Mouse (Mus musculus) adrenal gland, adult 18-20 months (tissue): ENCODE results near the gene Pcsk6. TPM values are rescaled to one million over a fixed set of nuclear protein-coding genes. Genes with fewer than 3 reads are reported as not detected.
"Not testable (repeated sequence)": the region's sequence is repeated elsewhere in the genome, so short reads cannot be mapped to it uniquely, and the experiment has no call there.

Experiments used
- DNase-seq, 2 experiments: peaks; one replicate each; pipeline ENCODE4 v3.0.0; 2021 to 2022; ENCODE audit warnings: low spot score in 2 of 2
- total RNA-seq, 2 experiments: library from RNA; stranded (reverse); gene quantifications; 1 replicate in 1 of 2; 2 replicates in 1 of 2; pipeline ENCODE4 v1.2.3; 2021

Gene Pcsk6
- total RNA-seq, 2 experiments from 2014 or later, result 20.1 to 32.2 TPM

- not testable (repeated sequence) for DNase-seq
Observed at GRCm38 (mm10) chr7:65934238-65934970, 72.9 kb downstream of the Pcsk6 start.

- no peak for DNase-seq
Observed at GRCm38 (mm10) chr7:65935211-65935610, 73.7 kb downstream of the Pcsk6 start.

GRCm38 (mm10) chr7:65940988-65941387, 79.5 kb downstream of the Pcsk6 start:
- DNase-seq, result no peak

DNA sequence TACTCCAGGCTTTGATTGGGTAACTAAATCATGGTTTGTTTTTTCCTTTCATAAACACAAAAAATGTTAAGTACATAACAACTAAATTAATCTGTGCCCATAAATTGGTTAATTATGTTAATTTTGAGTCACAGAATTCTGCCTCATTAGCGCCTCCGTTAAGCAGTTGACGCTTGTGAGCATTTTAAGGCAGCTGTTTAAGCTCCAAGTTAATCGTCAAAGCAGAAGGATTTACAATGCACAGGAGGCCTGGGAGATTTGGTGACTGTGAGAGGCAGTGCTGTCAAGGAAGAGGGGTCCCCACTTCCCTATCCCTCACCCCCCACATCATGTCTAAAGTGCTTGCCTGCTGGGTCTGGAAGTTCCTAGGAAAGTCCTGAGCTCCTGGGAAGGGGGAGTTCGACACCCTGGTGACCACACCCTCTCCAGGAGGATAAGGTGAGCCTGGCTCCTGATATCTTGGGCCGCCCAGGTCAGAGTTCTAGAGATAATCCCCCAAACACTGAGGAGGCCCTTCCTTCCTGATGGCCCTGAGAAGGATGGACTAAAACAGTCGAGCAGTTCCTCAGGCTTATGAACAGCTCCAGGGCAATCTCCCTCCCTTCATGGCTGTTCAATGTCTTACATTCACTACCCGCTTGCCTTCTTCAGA, 83.9 kb downstream of the Pcsk6 start:
- DNase-seq, result no peak

DNA sequence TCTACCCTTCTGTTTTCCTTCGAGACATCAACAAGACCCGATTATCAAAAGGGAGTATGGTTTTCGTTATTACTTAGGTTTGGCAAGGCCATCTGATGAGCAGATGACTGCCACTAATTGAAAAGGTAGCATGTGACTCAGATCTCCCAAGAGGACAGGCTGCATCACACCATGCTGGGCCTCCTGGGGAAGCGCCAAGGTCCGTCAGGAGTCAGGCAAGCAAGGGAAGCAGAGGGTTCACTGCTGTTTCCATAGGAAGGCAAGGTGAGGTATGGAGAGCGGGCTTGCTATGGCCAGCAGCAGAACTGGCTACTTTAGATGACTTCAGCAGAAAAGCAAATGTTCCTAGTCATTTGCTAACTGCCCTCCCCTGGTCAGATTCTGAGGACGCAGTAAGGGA, 84.9 kb downstream of the Pcsk6 start:
- DNase-seq, result no peak

- no peak for DNase-seq
Observed at GRCm38 (mm10) chr7:65948891-65949290, 87.4 kb downstream of the Pcsk6 start.

DNA sequence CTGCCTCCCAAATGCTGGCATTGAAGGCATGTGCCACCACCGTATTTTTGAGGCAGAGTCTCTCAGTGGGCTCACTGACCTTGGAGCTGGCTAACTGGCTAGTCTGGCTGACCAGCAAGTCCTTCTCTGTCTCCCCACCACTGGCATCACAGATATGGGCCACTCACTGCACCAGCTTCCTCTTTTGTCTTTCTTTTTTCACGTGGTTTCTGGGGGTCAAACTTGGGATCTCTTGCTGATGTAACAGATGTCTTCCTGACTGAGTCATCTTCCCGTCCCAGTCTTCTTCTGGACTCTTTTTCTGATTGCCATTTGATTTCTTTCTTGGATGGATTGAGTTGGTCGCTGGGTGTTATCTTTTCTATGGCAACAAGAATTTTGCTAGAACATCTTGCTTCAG, 93.0 kb downstream of the Pcsk6 start:
- no peak for DNase-seq

- no peak for DNase-seq
Observed at GRCm38 (mm10) chr7:65955304-65956220, 94.0 kb downstream of the Pcsk6 start.

GRCm38 (mm10) chr7:65957245-65957644, 95.7 kb downstream of the Pcsk6 start:
- no peak for DNase-seq

DNA sequence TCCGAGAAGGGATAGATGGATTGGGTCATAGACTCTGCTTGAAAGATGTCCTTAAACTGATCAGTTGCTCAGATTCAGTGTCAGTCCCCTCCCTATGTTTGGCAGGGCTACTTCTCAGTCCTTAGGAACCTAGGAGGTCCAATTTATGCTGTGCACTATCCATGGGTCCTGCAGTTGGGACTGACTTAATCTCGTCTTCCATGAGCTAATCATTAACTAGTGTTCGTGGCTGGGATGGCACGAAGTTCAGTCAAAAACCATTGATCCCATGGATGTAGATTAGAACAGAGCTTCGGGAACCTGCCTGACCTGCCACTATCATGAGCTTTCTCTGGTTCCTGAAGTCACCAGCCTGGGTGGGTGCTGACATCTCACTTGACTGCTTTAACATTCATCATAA, 96.6 kb downstream of the Pcsk6 start:
- DNase-seq, result no peak

- DNase-seq, result no peak
Observed at GRCm38 (mm10) chr7:65959221-65959924, 97.8 kb downstream of the Pcsk6 start.

GRCm38 (mm10) chr7:65962611-65963010, 101.1 kb downstream of the Pcsk6 start:
- no peak for DNase-seq

- DNase-seq, result no peak
Observed at GRCm38 (mm10) chr7:65964398-65964797, 102.9 kb downstream of the Pcsk6 start.

DNA sequence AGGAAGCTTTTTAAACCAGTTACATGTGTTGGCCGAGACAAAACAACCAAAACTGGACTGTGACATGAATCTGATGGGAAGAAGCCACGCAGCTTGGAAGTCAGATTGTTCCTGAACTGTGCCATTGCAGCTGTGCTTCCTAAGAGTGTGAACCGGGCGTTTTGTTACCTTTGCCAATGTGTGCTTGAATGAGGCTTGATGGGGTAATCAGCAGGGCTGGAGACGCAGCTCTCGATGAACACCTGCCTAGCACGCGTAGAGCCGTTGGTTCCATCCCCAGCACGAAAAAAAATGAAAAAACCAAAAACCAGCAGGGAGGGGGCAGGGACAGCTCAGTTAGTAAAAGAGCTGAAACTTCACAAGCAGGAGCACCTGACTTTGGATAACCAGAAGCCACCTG, 109.8 kb downstream of the Pcsk6 start:
- no peak for DNase-seq

DNA sequence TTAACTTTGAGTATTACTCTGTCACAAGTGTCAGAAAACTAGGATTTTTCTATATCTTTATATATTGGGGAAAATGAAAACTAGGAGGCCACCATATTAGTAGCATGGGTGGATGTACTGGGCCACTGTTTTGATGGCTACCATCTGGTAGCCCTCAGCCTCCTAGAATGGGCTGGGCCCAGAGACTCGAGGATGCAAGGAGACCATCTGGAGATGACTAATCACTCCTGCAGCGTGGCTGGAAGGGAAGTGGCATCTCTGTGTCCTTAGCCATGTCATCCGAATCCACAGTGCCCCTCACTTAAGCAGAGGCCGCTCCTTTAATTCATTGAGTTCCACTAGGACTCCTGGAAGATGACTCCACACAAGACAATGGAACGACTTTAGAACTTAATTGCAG, 115.8 kb downstream of the Pcsk6 start:
- DNase-seq, result no peak

DNA sequence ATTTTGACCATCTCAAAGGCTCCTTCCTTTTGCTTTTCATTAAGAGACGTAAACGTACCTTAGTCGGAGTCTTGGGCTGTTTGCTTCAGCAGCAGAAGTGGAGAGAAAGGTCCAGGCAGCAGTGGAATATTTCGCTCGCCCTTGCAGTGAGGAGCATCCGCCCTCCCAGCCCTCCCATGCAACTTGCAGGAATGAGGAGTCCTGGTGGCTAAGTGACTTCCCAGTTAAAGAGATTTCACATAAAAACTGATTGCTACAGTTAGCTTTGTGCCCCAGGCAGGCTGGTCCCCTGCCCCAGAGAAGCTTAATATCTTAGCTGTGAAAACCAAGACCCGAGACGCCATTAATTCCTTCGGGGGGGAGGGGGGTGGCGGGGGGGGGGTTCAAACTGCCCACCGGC, 116.4 kb downstream of the Pcsk6 start:
- DNase-seq, result no peak

- no peak for DNase-seq
Observed at GRCm38 (mm10) chr7:65978996-65979823, 117.7 kb downstream of the Pcsk6 start.

DNA sequence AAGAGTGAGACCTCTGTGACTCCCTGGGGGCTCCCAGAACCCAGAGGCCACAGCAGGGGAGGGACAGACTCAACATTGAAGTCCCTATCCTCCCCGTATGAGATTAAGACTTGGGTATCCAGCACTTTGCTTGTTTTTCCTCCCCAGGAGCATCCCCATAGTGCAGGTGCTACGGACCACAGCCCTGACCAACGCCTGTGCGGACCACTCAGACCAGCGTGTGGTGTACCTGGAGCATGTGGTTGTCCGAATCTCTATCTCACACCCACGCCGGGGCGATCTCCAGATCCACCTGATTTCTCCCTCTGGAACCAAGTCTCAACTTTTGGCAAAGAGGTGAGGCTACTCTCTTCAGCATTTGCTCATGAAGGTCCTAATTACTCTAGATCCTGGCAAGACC, 118.5 kb downstream of the Pcsk6 start:
- DNase-seq, result no peak

GRCm38 (mm10) chr7:65982057-65982456, 120.5 kb downstream of the Pcsk6 start:
- DNase-seq, result no peak

DNA sequence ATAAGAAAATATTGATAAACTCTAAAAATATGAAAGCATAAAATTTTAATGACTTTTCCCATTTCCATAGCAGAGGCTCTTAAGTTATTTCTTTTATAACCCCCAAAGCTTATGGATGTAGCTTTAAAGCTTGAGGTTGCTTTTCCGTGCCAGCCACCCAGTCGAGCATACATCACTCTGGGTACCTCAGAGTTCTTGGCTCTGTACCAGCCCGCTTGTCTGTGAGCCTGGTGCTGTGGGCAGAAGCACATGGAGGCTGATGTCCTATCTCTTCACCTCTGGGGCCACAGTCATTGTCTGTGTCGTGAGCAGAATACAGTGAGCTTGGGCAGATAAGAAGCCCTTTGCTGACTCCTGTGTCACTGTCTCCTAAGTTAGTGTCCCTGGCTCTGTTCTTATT, 126.7 kb downstream of the Pcsk6 start:
- DNase-seq, result no peak
